Mouse (Mus musculus): ENCODE results near the gene H2al1g. TPM values are rescaled to one million over a fixed set of nuclear protein-coding genes. Genes with fewer than 3 reads are reported as not detected.
"Not testable (repeated sequence)": the region's sequence is repeated elsewhere in the genome, so short reads cannot be mapped to it uniquely, and the experiment has no call there.

Gene H2al1g
- polyA plus RNA-seq, 1 experiment: not detected

- Histone ChIP-seq H3ac (ENCODE audit: control insufficient read depth, insufficient read length, low read depth) (no peak overlapping the region), H3K4me3 (ENCODE audit: insufficient read depth, poor library complexity, severe bottlenecking) (no peak overlapping the region), H3K27me3 (ENCODE audit: control insufficient read depth, insufficient read depth, insufficient read length) (no peaks in the 10 kb centered on the region), H3K79me3 (ENCODE audit: low read depth) (no peaks in the 10 kb centered on the region), H3K79me2 (ENCODE audit: control insufficient read depth, insufficient read depth) (no peaks in the 10 kb centered on the region), H3K36me3 (ENCODE audit: control insufficient read depth, insufficient read depth) (no peaks in the 10 kb centered on the region)
- TF ChIP-seq FOSL1 (IDR thresholded peaks at IDR 0.05; ENCODE audit: insufficient read depth, low read length, poor library complexity, severe bottlenecking) (no peak), CEBPB (IDR thresholded peaks at IDR 0.05; ENCODE audit: low read depth) (no peak), USF1 (IDR thresholded peaks at IDR 0.05; ENCODE audit: low read depth) (no peak), MYOD1 (IDR thresholded peaks at IDR 0.05; ENCODE audit: control insufficient read depth, insufficient read length, low read depth) (no peak), MAX (IDR thresholded peaks at IDR 0.05) (no peak), MYOG (IDR thresholded peaks at IDR 0.05; ENCODE audit: control insufficient read depth, extremely low read depth, insufficient read length) (no peak), CTCF (IDR thresholded peaks at IDR 0.05; ENCODE audit: control insufficient read depth, insufficient read depth, insufficient read length) (no peak)
Observed at GRCm38 (mm10) chrX:11289244-11289643, 28.8 kb upstream of the H2al1g start.

- not testable (repeated sequence) for H3K4me3 ChIP-seq (ENCODE audit: insufficient read depth, poor library complexity, severe bottlenecking); H3K36me3 ChIP-seq (ENCODE audit: control insufficient read depth, insufficient read depth); H3ac ChIP-seq (ENCODE audit: control insufficient read depth, insufficient read length, low read depth); H3K27me3 ChIP-seq (ENCODE audit: control insufficient read depth, insufficient read depth, insufficient read length); H3K79me3 ChIP-seq (ENCODE audit: low read depth); H3K79me2 ChIP-seq (ENCODE audit: control insufficient read depth, insufficient read depth)
Observed at GRCm38 (mm10) chrX:11298957-11299356, 19.1 kb upstream of the H2al1g start, which contains the start of gene H2al1a. Gene H2al1a, plus strand, starts transcription at chrX:11299257.

DNA sequence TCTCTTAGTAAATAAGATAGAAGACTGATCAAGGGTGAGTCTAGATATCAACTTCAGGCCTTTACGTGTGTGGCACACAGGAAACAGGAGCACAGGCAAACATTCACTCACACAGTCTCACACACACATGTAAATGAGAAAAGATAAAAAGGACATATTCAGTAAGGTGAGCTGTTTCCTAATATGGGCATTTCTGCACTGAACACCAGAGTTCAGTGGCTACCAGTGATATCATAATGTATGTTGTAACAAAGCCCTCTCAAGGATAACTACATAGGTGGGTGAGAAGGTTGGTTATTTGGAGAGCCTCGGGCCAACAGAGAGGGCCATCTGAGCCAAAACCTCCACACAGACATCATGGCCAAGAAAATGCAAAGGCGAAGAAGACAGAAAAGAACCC lies 15.9 kb upstream of the H2al1g start, which contains the start of gene H2al1b:
Gene H2al1b (plus strand): TSS at position 301 of the 400 bp plus-strand sequence.
- H3K79me3 ChIP-seq (ENCODE audit: low read depth); H3K27me3 ChIP-seq (ENCODE audit: control insufficient read depth, insufficient read depth, insufficient read length); H3K4me3 ChIP-seq (ENCODE audit: insufficient read depth, poor library complexity, severe bottlenecking); H3K79me2 ChIP-seq (ENCODE audit: control insufficient read depth, insufficient read depth); H3K36me3 ChIP-seq (ENCODE audit: control insufficient read depth, insufficient read depth); H3ac ChIP-seq (ENCODE audit: control insufficient read depth, insufficient read length, low read depth): not testable (repeated sequence)

- not testable (repeated sequence) for H3K79me2 ChIP-seq (ENCODE audit: control insufficient read depth, insufficient read depth); H3K79me3 ChIP-seq (ENCODE audit: low read depth); H3K4me3 ChIP-seq (ENCODE audit: insufficient read depth, poor library complexity, severe bottlenecking); H3K36me3 ChIP-seq (ENCODE audit: control insufficient read depth, insufficient read depth); H3ac ChIP-seq (ENCODE audit: control insufficient read depth, insufficient read length, low read depth); H3K27me3 ChIP-seq (ENCODE audit: control insufficient read depth, insufficient read depth, insufficient read length)
Observed at GRCm38 (mm10) chrX:11305355-11305754, 12.7 kb upstream of the H2al1g start, which contains the start of gene H2al1c. Gene H2al1c, plus strand, starts transcription at chrX:11305655.

- not testable (repeated sequence) for H3K4me3 ChIP-seq (ENCODE audit: insufficient read depth, poor library complexity, severe bottlenecking); H3K36me3 ChIP-seq (ENCODE audit: control insufficient read depth, insufficient read depth); H3K79me2 ChIP-seq (ENCODE audit: control insufficient read depth, insufficient read depth); H3K27me3 ChIP-seq (ENCODE audit: control insufficient read depth, insufficient read depth, insufficient read length); H3ac ChIP-seq (ENCODE audit: control insufficient read depth, insufficient read length, low read depth); H3K79me3 ChIP-seq (ENCODE audit: low read depth)
Observed at GRCm38 (mm10) chrX:11308524-11308923, 9.5 kb upstream of the H2al1g start, which contains the start of gene H2al1d. Gene H2al1d, plus strand, starts transcription at chrX:11308824.

DNA sequence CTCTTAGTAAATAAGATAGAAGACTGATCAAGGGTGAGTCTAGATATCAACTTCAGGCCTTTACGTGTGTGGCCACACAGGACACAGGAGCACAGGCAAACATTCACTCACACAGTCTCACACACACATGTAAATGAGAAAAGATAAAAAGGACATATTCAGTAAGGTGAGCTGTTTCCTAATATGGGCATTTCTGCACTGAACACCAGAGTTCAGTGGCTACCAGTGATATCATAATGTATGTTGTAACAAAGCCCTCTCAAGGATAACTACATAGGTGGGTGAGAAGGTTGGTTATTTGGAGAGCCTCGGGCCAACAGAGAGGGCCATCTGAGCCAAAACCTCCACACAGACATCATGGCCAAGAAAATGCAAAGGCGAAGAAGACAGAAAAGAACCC lies 6.4 kb upstream of the H2al1g start, which contains the start of gene H2al1e:
Gene H2al1e (plus strand): TSS at position 301 of the 400 bp plus-strand sequence.
- H3K36me3 ChIP-seq (ENCODE audit: control insufficient read depth, insufficient read depth); H3ac ChIP-seq (ENCODE audit: control insufficient read depth, insufficient read length, low read depth); H3K4me3 ChIP-seq (ENCODE audit: insufficient read depth, poor library complexity, severe bottlenecking); H3K79me3 ChIP-seq (ENCODE audit: low read depth); H3K79me2 ChIP-seq (ENCODE audit: control insufficient read depth, insufficient read depth); H3K27me3 ChIP-seq (ENCODE audit: control insufficient read depth, insufficient read depth, insufficient read length): not testable (repeated sequence)

- H3K27me3 ChIP-seq (ENCODE audit: control insufficient read depth, insufficient read depth, insufficient read length); H3K36me3 ChIP-seq (ENCODE audit: control insufficient read depth, insufficient read depth); H3K79me2 ChIP-seq (ENCODE audit: control insufficient read depth, insufficient read depth); H3ac ChIP-seq (ENCODE audit: control insufficient read depth, insufficient read length, low read depth); H3K4me3 ChIP-seq (ENCODE audit: insufficient read depth, poor library complexity, severe bottlenecking); H3K79me3 ChIP-seq (ENCODE audit: low read depth): not testable (repeated sequence)
Observed at GRCm38 (mm10) chrX:11314858-11315257, 3.2 kb upstream of the H2al1g start, which contains the start of gene H2al1f. Gene H2al1f, plus strand, starts transcription at chrX:11315158.

DNA sequence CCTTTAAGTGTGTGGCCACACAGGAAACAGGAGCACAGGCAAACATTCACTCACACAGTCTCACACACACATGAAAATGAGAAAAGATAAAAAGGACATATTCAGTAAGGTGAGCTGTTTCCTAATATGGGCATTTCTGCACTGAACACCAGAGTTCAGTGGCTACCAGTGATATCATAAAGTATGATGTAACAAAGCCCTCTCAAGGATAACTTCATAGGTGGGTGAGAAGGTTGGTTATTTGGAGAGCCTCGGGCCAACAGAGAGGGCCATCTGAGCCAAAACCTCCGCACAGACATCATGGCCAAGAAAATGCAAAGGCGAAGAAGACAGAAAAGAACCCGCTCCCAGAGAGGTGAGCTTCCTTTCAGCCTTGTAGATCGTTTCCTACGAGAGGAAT lies 3.1 kb downstream of the H2al1g start, which contains the start of gene H2al1h:
Gene H2al1h (plus strand): TSS at position 301 of the 400 bp plus-strand sequence.
- not testable (repeated sequence) for H3ac ChIP-seq (ENCODE audit: control insufficient read depth, insufficient read length, low read depth); H3K36me3 ChIP-seq (ENCODE audit: control insufficient read depth, insufficient read depth); H3K27me3 ChIP-seq (ENCODE audit: control insufficient read depth, insufficient read depth, insufficient read length); H3K4me3 ChIP-seq (ENCODE audit: insufficient read depth, poor library complexity, severe bottlenecking); H3K79me2 ChIP-seq (ENCODE audit: control insufficient read depth, insufficient read depth); H3K79me3 ChIP-seq (ENCODE audit: low read depth)

- H3ac ChIP-seq (ENCODE audit: control insufficient read depth, insufficient read length, low read depth); H3K4me3 ChIP-seq (ENCODE audit: insufficient read depth, poor library complexity, severe bottlenecking); H3K79me3 ChIP-seq (ENCODE audit: low read depth); H3K36me3 ChIP-seq (ENCODE audit: control insufficient read depth, insufficient read depth); H3K79me2 ChIP-seq (ENCODE audit: control insufficient read depth, insufficient read depth); H3K27me3 ChIP-seq (ENCODE audit: control insufficient read depth, insufficient read depth, insufficient read length): not testable (repeated sequence)
Observed at GRCm38 (mm10) chrX:11324359-11324758, 6.3 kb downstream of the H2al1g start, which contains the start of gene H2al1i. Gene H2al1i, plus strand, starts transcription at chrX:11324659.

- H3ac ChIP-seq (ENCODE audit: control insufficient read depth, insufficient read length, low read depth); H3K79me2 ChIP-seq (ENCODE audit: control insufficient read depth, insufficient read depth); H3K79me3 ChIP-seq (ENCODE audit: low read depth); H3K36me3 ChIP-seq (ENCODE audit: control insufficient read depth, insufficient read depth); H3K4me3 ChIP-seq (ENCODE audit: insufficient read depth, poor library complexity, severe bottlenecking); H3K27me3 ChIP-seq (ENCODE audit: control insufficient read depth, insufficient read depth, insufficient read length): not testable (repeated sequence)
Observed at GRCm38 (mm10) chrX:11327522-11327921, 9.5 kb downstream of the H2al1g start, which contains the start of gene H2al1j. Gene H2al1j, plus strand, starts transcription at chrX:11327822.
